Mouse (Mus musculus) CD4-positive, CD25-positive, alpha-beta regulatory T cell, adult 2 months (primary cell): ENCODE measurements around the gene Wdr47.
"Not testable (repeated sequence)": the region's sequence is repeated elsewhere in the genome, so short reads cannot be mapped to it uniquely, and the experiment has no call there.

Source experiments
- DNase-seq: peaks from one replicate; pipeline ENCODE4 v3.0.0-alpha.2; 2012; ENCODE audit warnings: low read depth, low spot score

The Wdr47 gene

DNA sequence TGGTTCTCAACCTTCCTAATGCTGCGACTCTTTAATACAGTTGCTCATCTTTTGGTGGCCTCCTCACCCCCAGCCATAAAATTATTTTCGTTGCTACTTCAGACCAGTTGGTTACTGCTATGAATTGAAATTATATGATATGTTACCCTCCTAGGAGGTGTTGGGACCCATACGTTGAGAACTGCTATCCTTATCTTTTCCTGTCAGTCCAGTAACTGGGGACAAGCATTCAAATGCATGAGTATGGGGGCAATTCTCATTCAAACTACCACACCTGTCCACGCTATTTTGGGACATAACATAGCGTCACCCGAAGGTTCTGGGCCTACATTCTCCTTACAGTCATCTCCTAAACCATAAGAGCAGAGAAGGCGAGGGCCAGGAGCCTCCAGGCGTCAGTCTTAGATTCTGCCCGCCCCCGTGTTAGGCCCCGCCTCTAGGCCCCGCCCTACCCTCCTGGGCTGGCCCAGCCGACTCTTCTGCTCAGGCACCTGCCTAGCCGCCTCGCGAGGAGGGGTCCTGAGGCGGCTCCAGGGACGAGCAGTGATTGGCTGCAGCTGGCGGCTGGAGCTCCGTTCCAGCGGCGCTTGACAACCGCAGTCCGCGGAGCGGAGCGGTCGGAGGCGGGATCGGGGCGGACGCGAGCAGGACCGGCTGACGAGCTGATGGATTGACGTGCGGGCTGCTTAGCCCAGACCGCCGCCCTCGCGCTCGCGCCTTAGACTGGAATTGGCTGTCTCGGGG, at the start of gene Wdr47:
Wdr47 (plus strand) TSS at position 494 of the 744 bp plus-strand sequence.
- peak; percentile 98 for DNase-seq

GRCm38 (mm10) chr3:108542299-108542698, 48.8 kb upstream of the Wdr47 start:
- no peak for DNase-seq

DNA sequence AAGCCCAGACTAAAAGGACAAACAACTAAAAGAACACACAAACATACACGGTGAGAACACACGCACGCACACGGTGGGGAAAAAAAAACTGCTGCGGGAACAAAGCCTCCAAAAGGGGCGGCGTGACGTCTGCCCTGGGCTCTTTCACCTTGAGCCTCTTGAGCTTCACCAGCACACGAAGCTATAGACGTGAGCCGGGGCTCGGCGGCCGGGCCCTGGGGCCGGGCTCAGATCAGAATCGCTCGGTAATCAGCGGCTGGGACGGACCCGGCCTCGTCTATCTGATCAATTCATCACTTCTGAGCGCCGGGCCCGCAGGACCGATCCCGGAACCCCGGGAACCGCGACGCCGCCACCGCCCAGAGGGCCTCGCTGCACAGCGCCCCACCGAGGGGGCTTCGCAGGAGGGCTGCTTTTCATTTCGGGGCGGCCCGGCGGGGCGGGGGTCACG, 36.9 kb upstream of the Wdr47 start:
- peak; percentile 72 for DNase-seq

DNA sequence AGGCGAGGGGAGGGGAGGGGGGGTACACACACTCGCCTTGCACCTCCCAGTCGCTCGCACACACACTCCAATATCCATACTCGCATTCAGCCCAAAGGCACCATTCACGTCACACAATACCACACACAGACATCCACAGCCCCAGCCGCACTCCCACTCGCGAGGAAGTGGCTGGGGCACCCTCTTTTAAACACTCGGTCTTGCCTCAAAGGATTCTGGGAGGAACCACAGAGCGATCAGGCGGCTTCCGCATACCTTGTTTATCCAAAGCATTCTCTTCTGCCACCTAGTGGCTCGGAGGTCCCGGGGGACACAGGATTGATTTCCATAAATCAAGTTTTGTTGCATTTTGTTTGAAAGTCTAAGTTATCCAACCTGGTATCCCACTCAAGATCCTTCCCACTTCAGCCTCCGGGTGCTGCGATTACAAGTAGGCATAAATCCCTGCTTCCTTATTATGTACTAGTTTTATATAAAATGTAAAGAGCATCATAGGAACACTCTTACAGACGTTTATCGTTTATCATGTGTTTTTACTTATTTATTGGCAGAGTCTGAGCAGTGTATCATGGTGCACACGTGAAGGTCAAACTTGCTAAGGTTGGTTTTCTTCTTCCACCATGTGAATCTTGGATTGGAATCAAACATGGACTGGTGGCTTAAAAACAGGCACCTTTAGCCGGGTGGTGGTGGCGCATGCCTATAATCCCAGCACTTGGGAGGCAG, 36.3 kb upstream of the Wdr47 start:
- peak; percentile 97 for DNase-seq

GRCm38 (mm10) chr3:108557888-108558287, 33.2 kb upstream of the Wdr47 start:
- DNase-seq, result no peak

- DNase-seq, result peak; percentile 99
Measured at GRCm38 (mm10) chr3:108562133-108562730, 28.8 kb upstream of the Wdr47 start, which contains the start of gene Tmem167b. Gene Tmem167b (minus strand): TSS chr3:108562466.

- peak; percentile 75 for DNase-seq
Measured at GRCm38 (mm10) chr3:108562777-108563271, 28.3 kb upstream of the Wdr47 start.

- peak; percentile 90 for DNase-seq
Measured at GRCm38 (mm10) chr3:108563309-108563708, 27.8 kb upstream of the Wdr47 start.

DNA sequence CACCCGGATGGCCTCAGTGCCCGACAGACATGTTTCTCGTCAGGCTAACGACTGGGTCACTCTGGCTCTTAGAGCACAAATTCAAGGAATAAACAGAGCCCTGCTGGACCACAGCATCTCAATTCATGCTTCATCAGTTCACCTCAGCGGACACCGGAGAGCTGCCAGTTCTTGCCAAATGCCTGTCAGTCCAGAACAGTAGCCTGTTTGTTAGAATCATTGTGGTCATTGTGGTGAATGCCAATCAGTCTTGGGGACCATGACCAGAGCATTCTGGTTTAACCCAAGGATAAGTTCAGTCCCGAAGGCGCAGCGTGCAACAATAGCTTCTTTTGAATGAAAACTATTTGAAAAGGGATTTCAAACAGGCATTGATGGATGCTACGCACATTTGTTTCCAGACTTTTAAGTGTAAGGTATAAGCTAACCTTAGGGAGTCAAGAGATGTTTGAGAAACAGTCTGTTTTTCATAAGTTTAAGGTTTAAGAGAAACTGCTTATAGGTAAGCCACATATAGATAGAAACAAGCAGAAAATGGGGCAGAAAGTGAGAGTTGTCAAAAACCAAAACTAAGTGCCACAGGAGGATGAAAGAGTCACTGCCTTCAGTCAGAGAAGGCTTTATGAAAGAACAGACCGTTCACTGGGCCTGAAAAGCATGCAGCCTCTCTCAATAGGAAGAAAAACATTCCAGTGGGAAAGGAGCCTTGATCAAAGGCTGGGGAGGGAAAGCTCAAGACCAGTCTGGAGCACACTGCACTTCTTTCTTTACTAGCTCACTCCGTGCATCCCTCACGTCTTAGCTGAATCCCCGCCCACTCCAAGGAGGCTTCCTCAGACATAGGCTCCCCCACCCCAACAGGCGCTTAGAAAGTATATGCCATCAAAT, 22.8 kb upstream of the Wdr47 start:
- DNase-seq, result no peak

DNA sequence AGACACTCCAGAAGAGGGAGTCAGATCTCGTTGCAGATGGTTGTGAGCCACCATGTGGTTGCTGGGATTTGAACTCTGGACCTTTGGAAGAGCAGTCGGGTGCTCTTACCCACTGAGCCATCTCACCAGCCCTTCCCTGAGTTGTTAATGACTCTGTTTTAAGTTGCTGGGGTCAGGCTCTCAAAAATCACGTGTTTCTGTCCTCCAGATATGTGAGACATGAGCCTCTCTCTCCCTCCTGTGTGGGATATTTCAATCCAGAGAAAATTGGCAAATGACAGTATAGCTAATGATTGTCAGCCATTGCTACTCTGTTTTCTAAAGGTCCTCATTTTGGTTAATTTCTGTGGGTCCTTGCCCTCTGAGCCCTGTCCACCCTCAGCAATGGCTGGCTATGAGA, 21.4 kb upstream of the Wdr47 start:
- DNase-seq, result not testable (repeated sequence)

- DNase-seq, result peak; percentile 11
Measured at GRCm38 (mm10) chr3:108570813-108571212, 20.3 kb upstream of the Wdr47 start.

GRCm38 (mm10) chr3:108571443-108572294, 19.4 kb upstream of the Wdr47 start, which contains the start of gene Taf13:
Gene Taf13 (plus strand): TSS chr3:108571698.
- DNase-seq, result peak; percentile 98

DNA sequence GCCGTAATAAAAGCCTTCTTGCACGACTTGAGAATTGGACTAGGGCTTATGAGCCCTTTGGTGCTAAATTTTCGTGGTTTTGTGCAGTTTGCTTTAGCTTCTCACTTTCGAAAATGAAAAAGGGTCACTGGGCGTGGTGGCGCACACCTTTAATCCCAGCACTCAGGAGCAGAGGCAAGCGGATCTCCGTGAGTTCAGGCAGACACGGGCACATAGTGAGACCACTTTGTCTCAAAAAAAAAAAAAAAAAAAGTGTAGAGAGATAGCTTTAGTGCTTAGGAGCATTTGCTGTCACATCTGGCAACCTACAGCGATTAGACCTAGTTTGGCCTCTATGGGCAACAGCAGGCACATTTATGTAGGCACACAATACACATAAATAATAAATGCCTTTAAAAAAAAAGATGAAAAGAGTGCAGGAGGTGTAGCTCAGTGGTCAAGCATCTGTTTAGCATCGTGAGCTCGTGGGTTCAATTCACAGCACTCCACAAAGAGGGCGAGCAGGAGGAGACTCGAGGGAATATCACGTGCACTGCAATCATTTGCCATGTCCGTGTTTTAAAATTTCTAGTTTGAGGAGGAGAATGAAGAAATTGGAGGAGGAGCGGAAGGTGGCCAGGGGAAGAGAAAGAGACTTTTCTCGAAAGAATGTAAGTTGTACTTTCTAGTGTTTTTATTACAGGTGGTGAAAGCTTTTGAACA, 18.6 kb upstream of the Wdr47 start:
- no peak for DNase-seq

GRCm38 (mm10) chr3:108574018-108574417, 17.1 kb upstream of the Wdr47 start:
- DNase-seq, result no peak

DNA sequence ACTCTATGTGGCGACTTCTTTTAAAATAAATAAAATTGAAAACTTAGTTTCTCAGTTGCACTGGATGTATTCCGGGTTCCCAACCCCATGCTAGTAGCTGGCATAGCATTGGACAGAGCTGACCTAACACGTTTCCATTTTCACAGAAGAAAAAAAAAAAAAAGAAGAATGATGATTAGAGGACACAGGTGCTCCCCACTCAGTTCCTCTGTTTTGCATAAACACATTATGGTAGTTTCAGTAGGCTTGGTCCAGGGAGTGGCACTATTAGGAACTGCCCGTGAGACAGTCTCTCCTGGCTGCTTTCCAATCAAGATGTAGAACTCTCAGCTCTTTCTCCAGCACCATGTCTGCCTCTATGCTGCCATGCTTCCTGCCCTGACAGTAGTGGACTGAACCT, 6.5 kb upstream of the Wdr47 start:
- no peak for DNase-seq

GRCm38 (mm10) chr3:108588446-108588845, 2.6 kb upstream of the Wdr47 start:
- no peak for DNase-seq

- no peak for DNase-seq
Measured at GRCm38 (mm10) chr3:108591530-108592522, 747 bp downstream of the Wdr47 start.

- no peak for DNase-seq
Measured at GRCm38 (mm10) chr3:108608906-108609305, 17.8 kb downstream of the Wdr47 start.
